Mouse (Mus musculus) mouse embryonic stem cell (cell line): Measurements from ENCODE around the gene Spon1.

Source experiments
- in situ Hi-C, 2 experiments: fragments of 300-500 bp; cut with MboI; formaldehyde crosslinking; loops; 1 replicate in 1 of 2; 3 replicates in 1 of 2; pipeline ENCODE4 v1.14.3; 2019 to 2020; ENCODE audit warnings: low sequenced_read_pairs in 2 of 2, low pct_unique_long_range_greater_than_20kb in 1 of 2, mixed read lengths in 1 of 2; ENCODE audit not compliant: unreplicated experiment in 1 of 2

Gene Spon1

DNA sequence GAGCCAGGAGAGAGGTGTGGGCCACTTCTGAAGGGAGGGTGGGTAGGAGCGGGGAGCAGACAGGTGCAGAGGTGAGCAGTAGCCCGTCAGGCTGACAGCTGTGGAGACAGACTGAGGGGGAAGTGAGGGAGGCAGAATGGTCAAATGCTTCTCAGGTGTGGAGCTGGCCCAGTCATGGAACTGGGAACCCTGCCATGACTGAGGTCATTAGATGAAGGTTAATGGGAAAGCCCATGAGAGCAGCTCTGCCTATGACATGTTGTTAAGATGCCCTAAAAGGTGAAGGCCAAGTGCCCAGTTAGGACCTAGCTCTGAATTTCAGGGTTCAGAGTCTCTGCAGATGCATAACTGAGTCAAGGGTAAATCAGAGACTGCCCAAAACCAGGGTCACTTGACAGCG lies 253.1 kb downstream of the Spon1 start:
- in situ Hi-C loops = loop anchor here in 1 of 2 experiments (5.0 kb wide), 1 partner anchor 257 kb away; no protein-coding TSS in a partner anchor

DNA sequence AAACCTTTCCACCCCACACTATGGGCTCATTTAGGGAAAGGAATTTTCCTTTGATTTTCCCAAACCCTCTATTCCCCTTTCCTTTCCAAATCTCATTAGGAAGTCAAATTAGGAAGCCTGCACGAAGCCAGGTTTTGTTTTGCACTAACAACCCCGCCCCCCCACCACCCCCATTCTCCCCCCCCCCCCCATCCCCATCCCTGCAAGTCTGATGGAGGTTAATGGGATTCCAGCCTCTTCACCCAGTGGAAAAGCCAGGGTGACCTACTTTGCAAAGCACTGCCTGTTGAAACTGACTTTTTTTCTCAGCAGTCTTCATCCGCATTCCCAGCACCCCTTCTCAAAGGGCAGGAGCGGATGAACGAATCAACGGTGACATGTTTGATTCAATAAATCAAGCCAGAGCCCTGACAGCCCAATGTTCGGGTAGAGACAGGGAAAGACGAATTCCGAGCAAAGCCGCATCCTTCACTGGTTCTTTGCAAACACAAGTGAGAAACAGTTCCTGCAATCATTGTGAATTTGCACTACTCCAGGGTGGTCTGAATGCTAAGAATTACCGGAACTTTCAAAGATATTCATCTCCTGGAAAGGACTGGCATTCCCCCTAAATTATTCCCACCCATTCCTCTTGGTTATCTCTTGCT lies 254.4 kb downstream of the Spon1 start:
- in situ Hi-C loops = loop anchor here in 1 of 2 experiments (10.0 kb wide), 1 partner anchor 245 kb away; no protein-coding TSS in a partner anchor

DNA sequence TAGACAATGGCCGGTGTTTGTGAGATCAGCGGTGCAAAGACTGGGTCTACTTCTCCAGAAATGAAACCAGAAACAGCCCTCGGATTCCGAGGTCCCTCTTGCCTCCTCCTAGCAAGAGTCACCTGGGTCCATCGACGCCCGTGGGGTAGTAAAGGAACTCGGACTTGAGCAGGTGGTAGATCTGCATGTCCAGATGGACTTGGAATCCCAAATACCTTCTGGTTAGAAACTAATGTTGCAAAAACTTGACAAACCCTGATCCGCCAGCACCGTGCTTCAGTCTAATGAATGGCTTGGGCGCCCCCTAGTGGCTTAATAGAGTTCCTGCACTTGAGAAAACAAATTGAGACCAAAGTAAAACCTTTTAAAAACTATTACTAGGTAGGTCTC lies 254.9 kb downstream of the Spon1 start:
- in situ Hi-C loops = loop anchor here in 1 of 2 experiments (10.0 kb wide), 1 partner anchor 246 kb away; no protein-coding TSS in a partner anchor

- in situ Hi-C loops = loop anchor here in 1 of 2 experiments (10.0 kb wide), 1 partner anchor 252 kb away; no protein-coding TSS in a partner anchor
These were observed 261.1 kb downstream of the Spon1 start for GRCm38 (mm10) chr7:114026923-114027322.

GRCm38 (mm10) chr7:114027406-114027805 lies 261.6 kb downstream of the Spon1 start:
- in situ Hi-C loops = loop anchor here in 1 of 2 experiments (10.0 kb wide), 1 partner anchor 253 kb away; no protein-coding TSS in a partner anchor

DNA sequence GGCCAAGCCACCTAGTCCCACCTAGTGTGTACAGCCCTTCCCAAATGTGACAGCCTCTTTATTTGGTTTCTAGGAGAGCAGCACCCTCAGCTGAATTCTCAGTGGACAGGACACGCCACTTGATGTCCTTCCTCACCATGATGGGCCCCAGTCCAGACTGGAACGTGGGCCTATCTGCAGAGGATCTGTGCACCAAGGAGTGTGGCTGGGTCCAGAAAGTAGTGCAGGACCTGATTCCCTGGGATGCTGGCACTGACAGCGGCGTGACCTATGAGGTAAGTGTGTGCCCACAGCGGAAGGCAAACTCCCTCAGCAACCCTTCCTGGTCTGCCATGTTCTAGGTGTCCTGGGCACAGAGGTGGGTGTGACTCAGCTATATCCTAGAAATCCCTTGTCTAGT lies 263.0 kb downstream of the Spon1 start:
- in situ Hi-C loops = loop anchor here in 1 of 2 experiments (10.0 kb wide), 1 partner anchor 254 kb away; no protein-coding TSS in a partner anchor

- in situ Hi-C loops = loop anchor here in 1 of 2 experiments (10.0 kb wide), 1 partner anchor 255 kb away; no protein-coding TSS in a partner anchor
These were observed 263.8 kb downstream of the Spon1 start for GRCm38 (mm10) chr7:114029596-114029995.

GRCm38 (mm10) chr7:114037237-114037636 lies 271.4 kb downstream of the Spon1 start:
- in situ Hi-C loops = no loop called here

- in situ Hi-C loops = no loop called here
These were observed 275.6 kb downstream of the Spon1 start for GRCm38 (mm10) chr7:114041349-114041748.

- in situ Hi-C loops = no loop called here
These were observed 277.5 kb downstream of the Spon1 start for GRCm38 (mm10) chr7:114042973-114043928.

DNA sequence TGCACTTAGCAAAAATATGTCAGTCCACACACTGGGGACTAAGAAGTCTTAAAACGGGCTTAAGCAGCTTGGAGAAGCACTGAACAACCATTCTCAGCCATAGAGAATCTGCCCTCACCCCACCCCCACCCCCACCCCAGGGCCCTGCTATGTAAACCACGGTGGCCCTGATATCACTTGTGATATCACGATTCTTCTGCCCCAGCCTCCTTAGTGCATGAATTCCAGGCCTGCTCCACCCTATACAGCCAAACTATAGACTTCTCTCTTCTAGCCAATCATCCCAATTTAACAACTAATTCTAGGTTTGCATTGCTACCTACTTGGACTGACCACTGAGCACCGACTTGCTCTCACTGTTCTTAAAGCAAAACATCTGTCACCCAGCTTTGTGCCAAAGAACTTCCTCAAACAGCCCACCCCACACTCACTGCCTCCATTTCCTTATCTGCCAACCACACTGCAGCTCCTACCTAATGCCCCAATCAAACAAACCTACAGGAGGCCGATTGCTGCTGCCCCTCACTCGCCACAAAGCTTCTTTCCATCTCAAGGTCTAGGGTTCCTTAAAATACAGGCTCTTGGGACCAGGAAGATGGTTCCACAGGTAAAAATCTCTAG lies 278.2 kb downstream of the Spon1 start:
- in situ Hi-C loops = no loop called here

DNA sequence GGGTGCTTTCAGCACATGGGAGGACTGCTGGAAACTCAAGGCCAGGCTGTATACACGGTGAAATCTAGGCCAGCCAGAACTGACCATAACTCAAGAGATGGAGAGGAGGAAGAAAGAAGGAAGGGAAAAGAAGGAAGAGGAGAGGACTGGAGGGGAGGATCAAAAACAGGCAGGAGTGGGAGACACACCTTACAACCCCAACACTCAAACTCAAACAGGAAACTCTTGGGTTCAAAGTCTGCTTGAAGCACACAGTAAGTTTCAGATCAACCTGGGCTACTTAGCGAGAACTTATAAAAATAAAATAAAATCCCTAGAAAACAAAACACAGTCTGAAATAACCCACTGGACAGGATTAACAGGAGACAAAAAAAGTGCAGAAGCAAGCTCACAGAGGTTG lies 280.0 kb downstream of the Spon1 start:
- in situ Hi-C loops = no loop called here

GRCm38 (mm10) chr7:114053720-114054119 lies 287.9 kb downstream of the Spon1 start:
- in situ Hi-C loops = loop anchor here in 1 of 2 experiments (25.0 kb wide), 1 partner anchor 159 kb away; no protein-coding TSS in a partner anchor

- in situ Hi-C loops = loop anchor here (5.0 to 25.0 kb wide), 2 partner anchors 139 to 154 kb away; no protein-coding TSS in a partner anchor
These were observed 292.4 kb downstream of the Spon1 start for GRCm38 (mm10) chr7:114058166-114058565.

GRCm38 (mm10) chr7:114058927-114059441 lies 293.2 kb downstream of the Spon1 start:
- in situ Hi-C loops = loop anchor here (5.0 to 25.0 kb wide), 2 partner anchors 138 to 153 kb away; no protein-coding TSS in a partner anchor

DNA sequence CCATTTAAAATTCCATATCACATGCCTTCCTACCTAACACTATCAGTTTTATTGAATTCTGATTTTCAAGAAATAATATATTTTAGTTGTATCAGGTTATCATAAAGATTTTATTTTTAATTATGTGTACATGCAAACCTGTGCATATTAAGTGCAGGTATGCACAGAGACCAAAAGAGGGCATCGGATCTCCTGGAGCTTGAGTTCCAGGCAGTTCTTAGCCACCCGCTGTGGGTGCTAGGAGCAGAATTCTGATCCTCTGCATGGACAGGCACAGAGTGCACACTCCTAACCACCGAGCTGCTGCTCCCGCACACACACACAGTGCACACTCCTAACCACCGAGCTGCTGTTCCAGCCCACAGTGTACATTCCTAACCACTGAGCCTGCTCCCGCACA lies 294.6 kb downstream of the Spon1 start:
- in situ Hi-C loops = loop anchor here in 1 of 2 experiments (25.0 kb wide), 1 partner anchor 152 kb away; no protein-coding TSS in a partner anchor

DNA sequence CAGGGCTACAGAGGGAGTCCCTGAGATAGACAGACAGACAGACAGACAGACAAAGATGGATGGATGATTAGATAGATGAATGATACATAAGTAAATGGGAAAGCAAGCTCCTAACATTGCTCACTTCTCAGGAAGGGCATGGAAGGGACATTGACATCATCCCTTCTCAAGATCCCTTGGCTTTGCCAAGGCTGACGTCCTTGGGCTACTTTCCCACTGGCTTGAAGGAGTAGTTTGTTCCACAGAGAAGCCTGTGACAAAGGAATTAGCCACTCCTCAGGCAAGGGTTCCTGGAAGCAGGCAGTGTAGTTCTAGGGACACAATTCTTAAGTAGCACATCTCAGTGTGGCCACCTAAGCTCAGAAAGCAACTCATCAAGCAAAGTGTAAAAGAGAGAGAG lies 296.7 kb downstream of the Spon1 start:
- in situ Hi-C loops = loop anchor here in 1 of 2 experiments (25.0 kb wide), 1 partner anchor 150 kb away; no protein-coding TSS in a partner anchor

DNA sequence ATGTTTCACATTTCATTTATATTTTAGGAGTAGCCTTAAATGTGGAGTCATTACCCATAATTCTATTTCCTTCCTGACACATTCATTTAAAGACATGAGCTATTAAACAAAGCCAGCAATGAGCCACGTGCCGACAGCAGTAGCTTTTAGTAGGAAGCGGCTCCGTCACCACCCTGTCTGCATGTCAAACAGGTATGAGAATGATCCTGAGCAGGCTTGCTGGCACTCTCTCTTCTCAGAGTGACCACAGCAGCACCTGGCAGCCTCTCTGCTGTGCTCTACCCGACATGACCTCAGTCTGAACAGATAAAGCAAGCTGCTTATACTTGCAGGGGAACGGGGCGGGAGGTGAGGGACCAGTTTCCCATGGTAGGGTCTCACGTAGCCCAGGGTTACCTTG lies 297.7 kb downstream of the Spon1 start:
- in situ Hi-C loops = loop anchor here in 1 of 2 experiments (25.0 kb wide), 1 partner anchor 149 kb away; no protein-coding TSS in a partner anchor
